Mouse (Mus musculus) spleen, adult 12 weeks (tissue): ENCODE measurements at regions not wholly inside any gene's neighbourhood (a gene's known extent, or its start where the extent isn't known, plus 50 kb on each side); places are given as distances from the start of the nearest gene placed in this dataset.

Experiments
- DNase-seq: peaks from one replicate; pipeline ENCODE4 v3.0.0; 2022; ENCODE audit warnings: low spot score

- no peak for DNase-seq
Measured at GRCm38 (mm10) chr11:31282136-31282535, 87.7 kb downstream of the Stc2 start.

GRCm38 (mm10) chr11:31248467-31248866, 66.2 kb upstream of the Gm17332 start:
- peak; percentile 2 for DNase-seq
